Mouse (Mus musculus) forebrain, embryonic 10.5 days (tissue): ENCODE measurements around the gene Plk3. TPM values are rescaled to one million over a fixed set of nuclear protein-coding genes. Genes with fewer than 3 reads are reported as not detected.
"Not testable (repeated sequence)": the region's sequence is repeated elsewhere in the genome, so short reads cannot be mapped to it uniquely, and the experiment has no call there.

ENCODE experiments used
- DNase-seq: peaks from one replicate; pipeline ENCODE4 v3.0.0-alpha.2; 2017; ENCODE audit warnings: low spot score; ENCODE audit errors: extremely low spot score
- H3K27ac ChIP-seq: fragments of 300-500 bp; sonication (generic); 2 replicates; pipeline ENCODE4 v1.5.1; 2016; ENCODE audit warnings: mild to moderate bottlenecking
- H3K27me3 ChIP-seq: fragments of 300-500 bp; sonication (generic); 2 replicates; pipeline ENCODE4 v1.6.1; 2016; ENCODE audit warnings: mild to moderate bottlenecking; ENCODE audit not compliant: poor library complexity, severe bottlenecking
- H3K36me3 ChIP-seq: fragments of 300-500 bp; sonication (generic); replicated peaks from 2 replicates; pipeline ENCODE4 v1.6.1; 2016; ENCODE audit warnings: mild to moderate bottlenecking, moderate library complexity
- H3K4me1 ChIP-seq: fragments of 300-500 bp; sonication (generic); 2 replicates; pipeline ENCODE4 v1.6.1; 2016
- H3K4me3 ChIP-seq: fragments of 300-500 bp; sonication (generic); 2 replicates; pipeline ENCODE4 v1.5.1; 2016; ENCODE audit warnings: mild to moderate bottlenecking, moderate library complexity
- H3K9me3 ChIP-seq: fragments of 300-500 bp; sonication (generic); 2 replicates; pipeline ENCODE4 v1.6.1; 2016; ENCODE audit warnings: mild to moderate bottlenecking, moderate library complexity
- WGBS: fragments of 180-500 bp; shearing (Covaris S2); methylation state at CpG from one replicate; pipeline ENCODE4 v1.1.7; 2016; 5-methylcytosine and 5-hydroxymethylcytosine counted together
- polyA plus RNA-seq: library from polyadenylated mRNA; unstranded; fragments of >200 nt; fragmentation: Nextera tagmentation; extraction: Ambion mirVana; gene quantifications from 2 replicates; pipeline ENCODE4 v1.2.1, GENCODE M21; 2016

Plk3 gene
- polyA plus RNA-seq = 12.8 and 14.0 TPM in 2 replicates

- H3K9me3 ChIP-seq = no peaks in the 10 kb centered on the region
- DNase-seq = peak; percentile 95
- H3K36me3 ChIP-seq = peaks cover 16% of the 10 kb centered on the region
- H3K27me3 ChIP-seq = peaks cover 55% of the 10 kb centered on the region
- H3K4me1 ChIP-seq = peaks cover 73% of the 10 kb centered on the region
- H3K4me3 ChIP-seq = peak within 1 kb of the TSS; percentile 92
- H3K27ac ChIP-seq = peak within 1 kb of the TSS; percentile 86
- 2% methylated on average over 41 of the region's 48 CpGs for WGBS
These were observed at the start of gene Plk3 for GRCm38 (mm10) chr4:117133817-117134600. TSS of gene Plk3 (minus strand) at chr4:117133963.

- DNase-seq, H3K27me3 ChIP-seq, H3K9me3 ChIP-seq: not testable (repeated sequence)
- H3K36me3 ChIP-seq = peaks cover 27% of the 10 kb centered on the region
- H3K27ac ChIP-seq = peak overlapping the region; percentile 94
- peak overlapping the region; percentile 82 for H3K4me3 ChIP-seq
- peaks cover 25% of the 10 kb centered on the region for H3K4me1 ChIP-seq
- 12% methylated on average over 9 of the region's 9 CpGs for WGBS
These were observed 49.0 kb upstream of the Plk3 start for GRCm38 (mm10) chr4:117182759-117183096.

DNA sequence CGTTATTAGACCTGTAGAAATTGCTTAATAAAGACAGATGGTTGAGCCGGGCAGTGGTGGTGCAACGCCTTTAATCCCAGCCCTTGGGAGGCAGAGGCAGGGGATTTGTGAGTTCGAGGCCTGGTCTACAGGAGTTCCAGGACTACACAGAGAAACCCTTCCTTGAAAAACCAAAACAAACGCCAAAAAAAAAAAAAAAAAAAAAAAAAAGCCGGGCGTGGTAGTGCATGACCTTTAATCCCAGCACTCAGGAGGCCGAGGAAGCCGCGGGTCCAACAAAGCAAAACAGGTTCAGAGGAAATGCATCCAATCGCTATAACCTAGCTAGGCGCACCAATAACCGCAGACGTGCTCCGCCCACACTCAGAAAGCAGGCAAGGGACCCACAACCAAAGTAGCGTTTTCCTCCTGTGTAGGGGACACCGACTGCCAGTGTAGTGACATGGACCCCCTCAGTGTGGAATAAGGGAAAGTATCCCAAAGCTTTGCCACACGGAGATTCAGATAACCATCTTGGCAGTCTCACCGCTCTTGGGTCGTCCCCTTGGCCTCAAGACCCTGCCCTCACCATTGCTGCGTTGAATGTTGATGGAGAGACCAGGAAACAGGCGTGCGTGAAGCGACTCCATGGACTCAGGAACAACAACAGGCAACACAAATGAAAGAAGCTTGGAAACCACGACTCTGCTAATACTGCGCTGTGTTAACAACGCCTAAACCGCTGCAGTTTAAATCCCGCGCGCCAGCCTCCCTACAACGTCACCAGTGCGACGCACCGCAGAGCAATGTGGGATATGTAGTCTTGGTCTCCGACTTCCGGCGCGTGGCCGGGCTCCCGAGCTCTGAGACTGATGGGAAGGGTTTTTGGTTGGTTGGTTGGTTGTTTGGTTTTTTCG lies 48.3 kb upstream of the Plk3 start, which contains the start of gene Kif2c:
Gene Kif2c (minus strand): TSS at position 777 of the 896 bp plus-strand sequence.
- WGBS = 2% methylated on average over 42 of the region's 42 CpGs
- H3K9me3 ChIP-seq = no peaks in the 10 kb centered on the region; the same call in 1 of the 2 replicates
- H3K27me3 ChIP-seq = no peaks in the 10 kb centered on the region
- H3K27ac ChIP-seq = peak within 1 kb of the TSS; percentile 94
- DNase-seq = peak; percentile 91
- H3K36me3 ChIP-seq = peaks cover 33% of the 10 kb centered on the region
- H3K4me3 ChIP-seq = peak within 1 kb of the TSS; percentile 82
- peaks cover 25% of the 10 kb centered on the region for H3K4me1 ChIP-seq

DNA sequence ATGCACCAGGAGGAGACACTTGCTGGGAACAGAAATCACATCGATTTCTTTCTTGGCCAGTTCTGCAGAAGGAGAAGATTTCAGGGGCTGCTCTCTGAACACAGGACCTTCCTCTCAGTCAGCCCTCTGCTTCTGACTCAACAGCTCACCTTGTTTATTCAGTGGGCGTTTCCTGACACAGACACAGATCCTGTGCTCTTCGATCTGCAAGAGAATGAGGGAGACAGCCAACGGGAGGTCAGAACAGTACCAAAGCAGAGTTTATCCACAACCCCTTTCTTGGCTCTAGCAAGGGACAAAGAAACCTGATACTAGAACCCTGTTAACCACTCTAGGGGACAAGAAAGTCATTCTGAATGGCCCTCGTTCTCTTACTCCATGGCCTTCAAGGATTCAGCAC lies 36.2 kb upstream of the Plk3 start:
- H3K9me3 ChIP-seq = no peaks in the 10 kb centered on the region
- H3K4me1 ChIP-seq = no peaks in the 10 kb centered on the region
- no peak overlapping the region for H3K27ac ChIP-seq
- DNase-seq = no peak
- no peaks in the 10 kb centered on the region for H3K27me3 ChIP-seq
- WGBS = 92% methylated on average over 5 of the region's 5 CpGs
- H3K36me3 ChIP-seq = peaks cover 100% of the 10 kb centered on the region
- no peak overlapping the region for H3K4me3 ChIP-seq

GRCm38 (mm10) chr4:117161183-117161582 lies 27.4 kb upstream of the Plk3 start:
- WGBS = 81% methylated on average over 4 of the region's 4 CpGs
- Histone ChIP-seq H3K4me1 (no peaks in the 10 kb centered on the region), H3K27ac (no peak overlapping the region), H3K9me3 (no peaks in the 10 kb centered on the region), H3K36me3 (peaks cover 79% of the 10 kb centered on the region), H3K4me3 (no peak overlapping the region), H3K27me3 (no peaks in the 10 kb centered on the region)
- no peak for DNase-seq

GRCm38 (mm10) chr4:117159666-117160065 lies 25.9 kb upstream of the Plk3 start:
- Histone ChIP-seq H3K4me3 (no peak overlapping the region), H3K9me3 (no peaks in the 10 kb centered on the region), H3K27me3 (no peaks in the 10 kb centered on the region), H3K4me1 (peaks cover 6% of the 10 kb centered on the region), H3K27ac (no peak overlapping the region), H3K36me3 (peaks cover 71% of the 10 kb centered on the region)
- DNase-seq = no peak
- WGBS = 90% methylated on average over 10 of the region's 10 CpGs

DNA sequence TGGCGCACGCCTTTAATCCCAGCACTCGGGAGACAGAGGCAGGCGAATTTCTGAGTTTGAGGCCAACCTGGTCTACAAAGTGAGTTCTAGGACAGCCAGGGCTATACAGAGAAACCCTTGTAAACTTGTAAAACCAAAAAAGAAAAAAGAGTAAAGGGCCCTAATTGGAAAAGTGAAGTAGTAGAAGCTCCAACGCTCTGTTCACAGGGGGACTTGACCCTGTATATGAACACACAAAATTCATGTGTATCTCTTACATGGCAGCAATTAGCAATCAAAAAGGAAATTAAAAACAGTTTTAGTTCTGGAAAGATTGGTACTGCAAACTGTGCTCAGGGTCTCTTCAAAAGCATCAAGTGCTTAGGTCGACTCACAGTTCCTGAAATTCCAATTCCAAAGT lies 22.6 kb upstream of the Plk3 start:
- Histone ChIP-seq H3K36me3 (peaks cover 70% of the 10 kb centered on the region), H3K4me3 (peak overlapping the region; percentile 99), H3K4me1 (peaks cover 27% of the 10 kb centered on the region), H3K27ac (peak overlapping the region; percentile 99), H3K27me3 (no peaks in the 10 kb centered on the region), H3K9me3 (no peaks in the 10 kb centered on the region)
- 38% methylated on average over 6 of the region's 6 CpGs for WGBS
- DNase-seq = no peak

DNA sequence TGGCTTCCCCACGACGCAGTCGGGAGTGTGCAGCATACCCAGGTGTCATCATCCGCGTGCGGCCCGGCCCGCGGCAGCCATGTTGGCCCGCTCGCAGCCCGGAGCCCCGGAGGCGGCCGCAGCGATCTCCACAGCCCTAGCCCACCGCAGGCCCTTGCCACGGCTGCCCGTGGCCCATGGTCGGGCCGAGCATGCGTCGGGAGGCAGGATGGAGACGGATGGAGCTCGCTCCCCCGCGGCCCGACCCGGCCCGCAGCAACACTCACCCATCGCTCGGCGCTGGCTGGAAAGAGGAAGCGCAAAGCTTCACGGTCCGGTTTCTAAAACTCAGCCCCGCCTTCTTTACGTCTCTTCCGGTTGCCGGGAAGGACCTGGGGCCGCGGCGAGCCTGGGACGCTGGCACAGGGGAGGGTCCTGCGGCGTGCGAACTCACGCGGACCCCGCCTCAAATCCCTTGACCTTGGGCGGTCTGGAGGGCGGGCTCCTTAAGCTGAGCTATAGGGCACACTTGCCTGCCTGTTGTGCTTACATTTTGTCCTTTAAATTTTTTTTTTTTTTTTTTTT lies 22.1 kb upstream of the Plk3 start, which contains the start of gene Rps8:
Gene Rps8 (minus strand): TSS at position 452 of the 564 bp plus-strand sequence.
- no peaks in the 10 kb centered on the region for H3K9me3 ChIP-seq
- DNase-seq = peak; percentile 89
- no peaks in the 10 kb centered on the region for H3K27me3 ChIP-seq
- peaks cover 27% of the 10 kb centered on the region for H3K4me1 ChIP-seq
- WGBS = under 1% methylated on average over 52 of the region's 52 CpGs
- H3K4me3 ChIP-seq = peak within 1 kb of the TSS; percentile 99
- peak within 1 kb of the TSS; percentile 99 for H3K27ac ChIP-seq
- H3K36me3 ChIP-seq = peaks cover 70% of the 10 kb centered on the region

DNA sequence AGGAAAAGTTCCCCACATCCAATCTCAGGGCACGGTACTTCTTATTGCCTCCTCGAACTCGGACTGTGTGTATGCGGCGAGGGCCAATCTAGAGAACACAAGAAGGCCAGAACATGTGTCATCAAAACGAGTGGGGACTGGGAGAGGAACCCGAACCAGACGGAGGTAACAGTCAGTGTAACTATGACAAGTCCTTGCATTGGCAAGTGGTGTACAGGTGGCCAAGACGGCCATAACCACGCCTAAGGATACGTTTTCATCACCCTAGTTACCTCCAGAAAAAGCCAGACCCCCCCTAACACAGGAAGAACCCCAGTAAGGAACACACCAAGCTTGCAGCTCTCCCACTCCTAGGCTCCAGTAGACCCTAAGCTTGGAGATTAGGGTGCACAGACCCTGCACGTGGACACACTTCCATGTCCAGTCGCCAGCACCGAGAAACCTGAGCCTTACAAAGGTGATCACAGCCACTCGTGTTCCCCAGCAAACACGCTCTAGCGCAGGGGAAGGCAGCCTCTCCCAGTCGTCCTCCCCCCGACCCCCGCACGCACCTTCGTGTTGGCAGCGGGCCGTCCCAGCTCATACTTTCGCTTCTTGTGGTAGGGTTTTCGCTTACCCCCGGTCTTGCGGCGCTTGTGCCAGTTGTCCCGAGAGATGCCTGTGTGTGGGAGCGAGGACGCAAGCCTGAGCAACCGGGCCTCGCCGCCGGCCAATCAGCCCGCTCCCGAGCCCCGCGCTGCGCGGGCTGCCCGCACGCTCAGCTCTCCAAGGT lies 21.4 kb upstream of the Plk3 start:
- H3K4me1 ChIP-seq = peaks cover 27% of the 10 kb centered on the region
- H3K27ac ChIP-seq = peak overlapping the region; percentile 99
- WGBS = 3% methylated on average over 44 of the region's 44 CpGs
- H3K27me3 ChIP-seq = no peaks in the 10 kb centered on the region
- no peaks in the 10 kb centered on the region for H3K9me3 ChIP-seq
- peaks cover 70% of the 10 kb centered on the region for H3K36me3 ChIP-seq
- peak overlapping the region; percentile 99 for H3K4me3 ChIP-seq
- no peak for DNase-seq

DNA sequence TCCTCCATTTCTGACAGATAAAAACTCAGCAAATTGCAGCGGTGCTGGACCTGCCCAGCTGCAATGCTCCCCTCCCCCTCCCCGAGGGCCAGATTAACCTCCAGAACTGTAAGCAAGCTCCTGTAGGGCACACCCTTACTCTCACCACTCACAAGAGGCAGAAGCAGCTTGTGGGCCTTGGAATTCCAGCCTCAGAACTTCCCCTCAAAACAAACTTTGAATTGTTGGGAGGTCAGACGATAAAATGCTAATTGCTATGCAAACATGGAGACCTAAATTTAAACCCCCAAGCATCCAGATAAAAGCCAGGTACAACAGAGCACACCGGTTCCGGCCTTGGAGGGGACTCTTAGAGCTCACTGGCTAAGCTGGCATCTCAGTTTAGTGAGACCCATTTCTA lies 19.0 kb upstream of the Plk3 start:
- DNase-seq = no peak
- Histone ChIP-seq H3K9me3 (no peaks in the 10 kb centered on the region), H3K4me3 (peak overlapping the region; percentile 99; the same call in 1 of the 2 replicates), H3K27me3 (no peaks in the 10 kb centered on the region), H3K36me3 (peaks cover 76% of the 10 kb centered on the region), H3K27ac (no peak overlapping the region), H3K4me1 (peaks cover 27% of the 10 kb centered on the region)
- 85% methylated on average over 5 of the region's 5 CpGs for WGBS

DNA sequence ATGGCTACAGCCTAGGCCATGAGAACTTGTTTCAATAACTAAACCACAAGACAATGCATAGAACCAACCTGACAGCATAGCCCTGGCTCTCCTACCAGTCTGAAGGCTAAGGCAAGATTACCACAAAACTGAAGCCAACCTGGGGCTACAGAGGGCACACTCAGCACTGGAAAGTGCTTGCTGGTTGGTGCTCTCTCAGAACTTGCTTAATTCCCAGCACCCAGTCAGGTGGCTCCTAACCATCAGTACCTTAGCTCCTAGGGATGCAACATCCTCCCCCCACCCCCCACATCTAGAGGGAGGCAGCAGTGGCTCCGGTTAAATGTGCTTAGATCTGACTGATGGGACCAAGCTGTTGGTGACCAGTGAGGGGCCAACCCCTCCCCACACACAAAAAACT lies 17.7 kb upstream of the Plk3 start:
- Histone ChIP-seq H3K27me3 (no peaks in the 10 kb centered on the region), H3K27ac (no peak overlapping the region), H3K4me1 (peaks cover 27% of the 10 kb centered on the region), H3K36me3 (peaks cover 76% of the 10 kb centered on the region), H3K9me3 (no peaks in the 10 kb centered on the region), H3K4me3 (no peak overlapping the region)
- no peak for DNase-seq
- WGBS = 83% methylated on average over 1 of the region's 1 CpGs

DNA sequence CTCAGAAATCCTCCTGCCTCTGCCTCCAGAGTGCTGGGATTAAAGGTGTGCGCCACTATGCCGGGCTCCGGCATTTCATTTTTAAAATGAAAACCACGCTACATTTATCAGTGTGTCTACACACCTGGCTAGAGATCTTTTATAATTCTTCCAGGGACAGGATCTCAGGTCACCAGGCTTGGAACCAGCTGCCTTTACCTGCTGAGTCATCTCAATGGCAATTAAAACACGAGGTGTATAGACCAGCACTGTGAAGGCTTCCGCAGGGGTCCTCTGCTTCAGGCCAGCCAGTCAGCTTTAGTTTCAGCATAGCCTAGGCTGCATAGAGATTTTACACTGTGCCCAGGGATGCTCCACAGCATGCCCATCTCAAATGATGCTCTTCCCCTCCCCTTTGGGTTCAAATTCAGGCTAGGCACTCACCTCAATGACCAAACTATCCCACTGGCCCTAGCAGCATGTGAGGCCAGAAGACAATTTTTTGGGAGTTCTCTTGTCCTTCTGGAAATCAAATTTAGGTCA lies 16.5 kb upstream of the Plk3 start:
- H3K4me1 ChIP-seq = peaks cover 31% of the 10 kb centered on the region
- H3K9me3 ChIP-seq = no peaks in the 10 kb centered on the region
- H3K27ac ChIP-seq = no peak overlapping the region
- no peaks in the 10 kb centered on the region for H3K27me3 ChIP-seq
- H3K4me3 ChIP-seq = no peak overlapping the region
- WGBS = 89% methylated on average over 6 of the region's 6 CpGs
- no peak for DNase-seq
- peaks cover 75% of the 10 kb centered on the region for H3K36me3 ChIP-seq
